Mouse (Mus musculus): ENCODE measurements around the gene Ick.
"Not testable (repeated sequence)": the region's sequence is repeated elsewhere in the genome, so short reads cannot be mapped to it uniquely, and the experiment has no call there.

The Ick gene

GRCm38 (mm10) chr9:78108796-78109239, at the start of gene Ick, which contains the start of gene Fbxo9:
Ick (plus strand) TSS chr9:78109192.
Fbxo9 (minus strand) TSS chr9:78109065.
- peak; percentile 80 for DNase-seq (ENCODE audit: extremely low read depth, insufficient read length, low spot score)

GRCm38 (mm10) chr9:78059525-78060120, 49.4 kb upstream of the Ick start:
- no peak for DNase-seq (ENCODE audit: extremely low read depth, insufficient read length, low spot score)

- DNase-seq (ENCODE audit: extremely low read depth, insufficient read length, low spot score) = no peak
Measured at GRCm38 (mm10) chr9:78062392-78062791, 46.6 kb upstream of the Ick start.

GRCm38 (mm10) chr9:78064121-78064520, 44.9 kb upstream of the Ick start:
- DNase-seq (ENCODE audit: extremely low read depth, insufficient read length, low spot score) = no peak

GRCm38 (mm10) chr9:78070496-78070895, 38.5 kb upstream of the Ick start:
- DNase-seq (ENCODE audit: extremely low read depth, insufficient read length, low spot score) = no peak

- DNase-seq (ENCODE audit: extremely low read depth, insufficient read length, low spot score) = no peak
Measured at GRCm38 (mm10) chr9:78071626-78072025, 37.4 kb upstream of the Ick start.

GRCm38 (mm10) chr9:78073291-78073690, 35.7 kb upstream of the Ick start:
- DNase-seq (ENCODE audit: extremely low read depth, insufficient read length, low spot score) = not testable (repeated sequence)

- DNase-seq (ENCODE audit: extremely low read depth, insufficient read length, low spot score) = no peak
Measured at GRCm38 (mm10) chr9:78073713-78074340, 35.2 kb upstream of the Ick start.

GRCm38 (mm10) chr9:78075256-78075655, 33.7 kb upstream of the Ick start:
- no peak for DNase-seq (ENCODE audit: extremely low read depth, insufficient read length, low spot score)

GRCm38 (mm10) chr9:78078240-78078639, 30.8 kb upstream of the Ick start:
- DNase-seq (ENCODE audit: extremely low read depth, insufficient read length, low spot score) = no peak

GRCm38 (mm10) chr9:78081835-78082234, 27.2 kb upstream of the Ick start:
- no peak for DNase-seq (ENCODE audit: extremely low read depth, insufficient read length, low spot score)

- DNase-seq (ENCODE audit: extremely low read depth, insufficient read length, low spot score) = no peak
Measured at GRCm38 (mm10) chr9:78084341-78084740, 24.7 kb upstream of the Ick start.

- no peak for DNase-seq (ENCODE audit: extremely low read depth, insufficient read length, low spot score)
Measured at GRCm38 (mm10) chr9:78085722-78086287, 23.2 kb upstream of the Ick start.

- DNase-seq (ENCODE audit: extremely low read depth, insufficient read length, low spot score) = no peak
Measured at GRCm38 (mm10) chr9:78087751-78088150, 21.2 kb upstream of the Ick start.

- no peak for DNase-seq (ENCODE audit: extremely low read depth, insufficient read length, low spot score)
Measured at GRCm38 (mm10) chr9:78088521-78088920, 20.5 kb upstream of the Ick start.

- DNase-seq (ENCODE audit: extremely low read depth, insufficient read length, low spot score) = no peak
Measured at GRCm38 (mm10) chr9:78088971-78089370, 20.0 kb upstream of the Ick start.

- no peak for DNase-seq (ENCODE audit: extremely low read depth, insufficient read length, low spot score)
Measured at GRCm38 (mm10) chr9:78089906-78090305, 19.1 kb upstream of the Ick start.

GRCm38 (mm10) chr9:78090596-78090995, 18.4 kb upstream of the Ick start:
- no peak for DNase-seq (ENCODE audit: extremely low read depth, insufficient read length, low spot score)

- no peak for DNase-seq (ENCODE audit: extremely low read depth, insufficient read length, low spot score)
Measured at GRCm38 (mm10) chr9:78095686-78096085, 13.3 kb upstream of the Ick start.

- DNase-seq (ENCODE audit: extremely low read depth, insufficient read length, low spot score) = peak; percentile 11
Measured at GRCm38 (mm10) chr9:78096376-78096775, 12.6 kb upstream of the Ick start.

GRCm38 (mm10) chr9:78100956-78101355, 8.0 kb upstream of the Ick start:
- no peak for DNase-seq (ENCODE audit: extremely low read depth, insufficient read length, low spot score)

- DNase-seq (ENCODE audit: extremely low read depth, insufficient read length, low spot score) = no peak
Measured at GRCm38 (mm10) chr9:78101431-78101830, 7.6 kb upstream of the Ick start.

Measured in 3134 (cell line).